Mouse (Mus musculus) adrenal gland, adult (tissue): ENCODE measurements around the gene Ncoa7.

Experiments used
- DNase-seq, 2 experiments: peaks; one replicate each; pipeline ENCODE4 v3.0.0; 2022 to 2023; ENCODE audit warnings: low spot score in 1 of 2; ENCODE audit not compliant: inconsistent age in 2 of 2

Ncoa7 gene

GRCm38 (mm10) chr10:30600094-30600534 is 203.0 kb downstream of the Ncoa7 start:
- no peak for DNase-seq

- DNase-seq: no peak
These were observed 216.1 kb downstream of the Ncoa7 start for GRCm38 (mm10) chr10:30587037-30587436.

GRCm38 (mm10) chr10:30585691-30586090 is 217.4 kb downstream of the Ncoa7 start:
- DNase-seq: no peak
